Mouse (Mus musculus): ENCODE measurements around the gene Socs1. TPM values are rescaled to one million over a fixed set of nuclear protein-coding genes. Genes with fewer than 3 reads are reported as not detected.
A peak's percentile ranks its signal among the peaks of the same experiment; 100 is the strongest.

The Socs1 gene
- polyA plus RNA-seq, 1 experiment from 2014 or later, result 4.8 TPM

DNA sequence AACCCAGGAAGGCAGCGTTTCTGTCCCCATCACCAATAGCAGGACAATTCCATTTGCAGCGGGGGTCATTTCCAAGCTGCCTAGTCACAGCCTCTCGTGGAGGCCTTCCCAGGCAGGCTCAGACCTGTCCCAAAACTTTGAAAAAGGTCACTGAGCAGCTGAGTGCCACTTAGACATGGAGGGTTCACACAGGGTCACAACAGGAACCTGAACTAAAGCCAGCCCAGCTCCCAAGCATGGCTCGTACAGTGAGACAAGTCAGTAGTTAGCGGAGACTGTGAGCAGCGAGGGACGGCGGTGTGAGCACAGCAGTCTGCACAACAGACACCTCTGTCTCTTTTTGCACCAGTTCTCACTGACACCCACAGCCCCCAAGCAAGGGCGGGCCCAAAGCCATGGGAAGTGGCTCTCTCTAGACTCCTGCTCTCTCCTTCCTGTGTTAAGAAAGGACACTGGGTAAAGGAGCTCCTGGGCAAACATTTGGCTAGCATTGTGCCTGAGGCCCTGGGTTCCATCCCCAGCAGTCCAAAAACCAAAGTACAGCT, 45.4 kb downstream of the Socs1 start:
- Histone ChIP-seq H3K9me3 (replicated peaks; ENCODE audit: control insufficient read depth, low read length) (no peaks in the 10 kb centered on the region), H3K27me3 (ENCODE audit: control insufficient read depth, insufficient read depth, low read length) (no peaks in the 10 kb centered on the region), H3K9ac (ENCODE audit: low read depth, low read length) (0 out of 2 replicates have a peak overlapping the region, but pooled peaks have one; percentile 36), H3K4me1 (ENCODE audit: control insufficient read depth, insufficient read depth, low read length) (peaks cover 37% of the 10 kb centered on the region), H3K27ac (ENCODE audit: low read depth, low read length) (no peak overlapping the region), H3K4me2 (no peak overlapping the region), H3K36me3 (ENCODE audit: control insufficient read depth, insufficient read depth, low read length) (no peaks in the 10 kb centered on the region), H3K4me3 (ENCODE audit: low read depth, low read length) (no peak overlapping the region)
- no peak for ATAC-seq (replicated peaks; ENCODE audit: insufficient number of reproducible peaks, low FRiP score, low TSS enrichment)
- WGBS (ENCODE audit: insufficient replicate concordance), result 63% methylated on average over 9 of the region's 9 CpGs

DNA sequence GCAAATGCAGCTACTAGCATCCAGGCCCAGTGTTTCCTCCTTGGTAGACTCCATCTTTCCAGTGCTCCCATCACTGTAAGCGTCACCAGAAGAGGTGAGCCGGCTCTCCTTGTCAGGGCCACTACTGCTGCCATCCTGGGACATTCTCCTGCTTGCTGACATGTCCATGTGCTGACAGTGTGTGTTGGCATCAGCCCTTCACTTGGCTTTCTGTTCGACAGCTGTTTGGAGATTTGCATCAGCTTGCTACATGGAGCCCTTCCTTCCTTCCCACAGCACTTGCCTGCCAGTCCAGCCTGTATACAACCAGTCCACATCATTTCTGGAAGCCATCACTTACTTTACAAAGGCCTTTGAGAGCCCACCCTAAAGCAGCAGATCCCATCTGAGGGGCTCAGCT, 46.5 kb downstream of the Socs1 start:
- Histone ChIP-seq H3K4me2 (no peak overlapping the region), H3K9ac (ENCODE audit: low read depth, low read length) (no peak overlapping the region), H3K27me3 (ENCODE audit: control insufficient read depth, insufficient read depth, low read length) (no peaks in the 10 kb centered on the region), H3K4me3 (ENCODE audit: low read depth, low read length) (no peak overlapping the region), H3K4me1 (ENCODE audit: control insufficient read depth, insufficient read depth, low read length) (peaks cover 37% of the 10 kb centered on the region), H3K9me3 (replicated peaks; ENCODE audit: control insufficient read depth, low read length) (no peaks in the 10 kb centered on the region), H3K27ac (ENCODE audit: low read depth, low read length) (no peak overlapping the region), H3K36me3 (ENCODE audit: control insufficient read depth, insufficient read depth, low read length) (no peaks in the 10 kb centered on the region)
- ATAC-seq (replicated peaks; ENCODE audit: insufficient number of reproducible peaks, low FRiP score, low TSS enrichment), result no peak
- WGBS (ENCODE audit: insufficient replicate concordance), result 77% methylated on average over 3 of the region's 3 CpGs

DNA sequence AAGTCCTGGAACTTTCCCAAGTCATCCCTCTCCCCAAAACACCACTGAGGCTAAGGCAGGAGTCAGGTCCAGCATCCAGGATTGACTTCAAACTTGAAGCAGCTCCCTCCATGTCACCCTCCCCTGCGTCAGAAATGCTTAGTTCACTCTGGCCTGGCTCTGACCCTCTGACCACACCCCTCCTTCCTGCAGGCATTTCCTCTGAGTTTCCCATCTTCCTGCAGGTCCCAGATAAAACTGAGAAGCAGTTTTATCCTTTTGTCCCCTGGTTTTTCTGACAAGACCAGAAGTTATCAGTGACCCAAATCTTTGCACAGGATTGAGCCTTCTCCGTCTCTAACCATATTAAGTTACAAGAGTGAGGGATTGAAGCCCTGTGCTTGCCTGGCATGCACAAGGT, 47.8 kb downstream of the Socs1 start:
- 30% methylated on average over 2 of the region's 2 CpGs for WGBS (ENCODE audit: insufficient replicate concordance)
- no peaks in the 10 kb centered on the region for H3K27me3 ChIP-seq (ENCODE audit: control insufficient read depth, insufficient read depth, low read length)
- H3K27ac ChIP-seq (ENCODE audit: low read depth, low read length), result peak overlapping the region; percentile 63
- H3K4me1 ChIP-seq (ENCODE audit: control insufficient read depth, insufficient read depth, low read length), result peaks cover 37% of the 10 kb centered on the region
- H3K9me3 ChIP-seq (replicated peaks; ENCODE audit: control insufficient read depth, low read length), result no peaks in the 10 kb centered on the region
- H3K4me3 ChIP-seq (ENCODE audit: low read depth, low read length), result no peak overlapping the region
- H3K9ac ChIP-seq (ENCODE audit: low read depth, low read length), result no peak overlapping the region
- no peak for ATAC-seq (replicated peaks; ENCODE audit: insufficient number of reproducible peaks, low FRiP score, low TSS enrichment)
- no peaks in the 10 kb centered on the region for H3K36me3 ChIP-seq (ENCODE audit: control insufficient read depth, insufficient read depth, low read length)
- H3K4me2 ChIP-seq, result no peak overlapping the region

DNA sequence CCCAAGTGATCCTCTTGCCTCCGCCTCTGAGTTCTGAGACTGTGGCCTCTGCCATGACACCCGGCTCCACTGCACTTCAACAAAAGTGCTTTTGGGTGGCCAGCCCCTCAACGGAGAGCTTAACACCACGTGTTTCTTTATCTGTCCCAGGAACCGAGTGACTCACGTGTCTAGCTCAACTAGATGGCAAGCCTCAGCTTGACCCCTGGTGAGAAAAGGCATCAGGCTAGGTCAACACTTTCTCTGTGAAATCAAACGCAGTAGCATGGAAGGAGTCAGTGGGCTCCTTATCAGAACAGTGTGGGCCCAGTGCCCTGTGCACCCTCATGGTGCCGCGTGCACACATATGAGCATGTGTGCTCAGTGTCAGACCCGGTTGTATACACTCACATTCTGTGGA, 49.0 kb downstream of the Socs1 start:
- Histone ChIP-seq H3K4me2 (no peak overlapping the region), H3K9ac (ENCODE audit: low read depth, low read length) (no peak overlapping the region), H3K27ac (ENCODE audit: low read depth, low read length) (no peak overlapping the region), H3K4me3 (ENCODE audit: low read depth, low read length) (no peak overlapping the region), H3K9me3 (replicated peaks; ENCODE audit: control insufficient read depth, low read length) (no peaks in the 10 kb centered on the region), H3K27me3 (ENCODE audit: control insufficient read depth, insufficient read depth, low read length) (no peaks in the 10 kb centered on the region), H3K36me3 (ENCODE audit: control insufficient read depth, insufficient read depth, low read length) (no peaks in the 10 kb centered on the region), H3K4me1 (ENCODE audit: control insufficient read depth, insufficient read depth, low read length) (peaks cover 37% of the 10 kb centered on the region)
- no peak for ATAC-seq (replicated peaks; ENCODE audit: insufficient number of reproducible peaks, low FRiP score, low TSS enrichment)
- WGBS (ENCODE audit: insufficient replicate concordance), result 40% methylated on average over 10 of the region's 10 CpGs

DNA sequence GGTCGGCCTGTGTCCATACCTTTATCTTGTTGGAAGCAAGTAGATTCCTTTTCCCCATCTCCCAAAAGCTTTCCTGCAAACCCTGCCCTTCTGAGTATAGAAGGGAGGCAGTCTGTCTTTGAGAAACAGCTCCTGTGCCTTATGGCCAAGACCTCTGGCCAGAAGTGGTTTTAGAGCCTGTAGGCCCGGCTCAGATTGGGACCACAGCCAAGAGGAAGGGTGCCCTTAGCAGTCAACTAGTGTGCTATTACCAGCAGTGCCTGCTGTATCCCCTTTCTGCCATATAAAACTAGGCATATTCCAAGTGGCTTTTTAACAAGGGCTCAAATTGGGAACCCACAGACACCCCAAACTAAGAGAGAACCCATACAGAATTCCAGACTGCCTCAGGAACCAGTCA, 49.6 kb downstream of the Socs1 start:
- H3K27me3 ChIP-seq (ENCODE audit: control insufficient read depth, insufficient read depth, low read length), result no peaks in the 10 kb centered on the region
- peaks cover 37% of the 10 kb centered on the region for H3K4me1 ChIP-seq (ENCODE audit: control insufficient read depth, insufficient read depth, low read length)
- no peaks in the 10 kb centered on the region for H3K9me3 ChIP-seq (replicated peaks; ENCODE audit: control insufficient read depth, low read length)
- WGBS (ENCODE audit: insufficient replicate concordance), result 78% methylated on average over 2 of the region's 2 CpGs
- ATAC-seq (replicated peaks; ENCODE audit: insufficient number of reproducible peaks, low FRiP score, low TSS enrichment), result no peak
- H3K36me3 ChIP-seq (ENCODE audit: control insufficient read depth, insufficient read depth, low read length), result no peaks in the 10 kb centered on the region
- H3K4me3 ChIP-seq (ENCODE audit: low read depth, low read length), result no peak overlapping the region
- no peak overlapping the region for H3K9ac ChIP-seq (ENCODE audit: low read depth, low read length)
- H3K27ac ChIP-seq (ENCODE audit: low read depth, low read length), result no peak overlapping the region
- no peak overlapping the region for H3K4me2 ChIP-seq

DNA sequence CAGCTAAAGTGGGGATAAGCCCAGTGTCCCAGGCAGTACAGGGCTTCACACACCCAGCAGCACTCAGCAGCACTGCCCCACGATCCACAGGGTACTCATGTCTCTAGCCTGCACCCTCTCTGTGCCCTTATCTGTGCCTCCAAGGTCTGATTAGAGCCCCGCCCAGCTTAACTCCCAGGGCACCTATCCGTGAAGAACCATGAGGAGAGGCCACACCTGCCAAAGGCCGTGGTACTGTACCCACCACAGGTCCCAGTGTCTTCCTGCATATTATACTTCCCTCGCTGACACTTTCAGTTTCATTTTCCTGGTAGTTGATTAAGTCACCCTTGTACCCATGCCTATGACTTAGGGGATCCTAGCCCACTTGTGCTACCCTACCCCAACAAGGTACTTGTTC, 52.9 kb downstream of the Socs1 start:
- no peaks in the 10 kb centered on the region for H3K27me3 ChIP-seq (ENCODE audit: control insufficient read depth, insufficient read depth, low read length)
- H3K27ac ChIP-seq (ENCODE audit: low read depth, low read length), result no peak overlapping the region
- ATAC-seq (replicated peaks; ENCODE audit: insufficient number of reproducible peaks, low FRiP score, low TSS enrichment), result no peak
- no peak overlapping the region for H3K4me3 ChIP-seq (ENCODE audit: low read depth, low read length)
- H3K4me1 ChIP-seq (ENCODE audit: control insufficient read depth, insufficient read depth, low read length), result peaks cover 17% of the 10 kb centered on the region
- no peak overlapping the region for H3K9ac ChIP-seq (ENCODE audit: low read depth, low read length)
- 68% methylated on average over 5 of the region's 5 CpGs for WGBS (ENCODE audit: insufficient replicate concordance)
- H3K36me3 ChIP-seq (ENCODE audit: control insufficient read depth, insufficient read depth, low read length), result no peaks in the 10 kb centered on the region
- H3K9me3 ChIP-seq (replicated peaks; ENCODE audit: control insufficient read depth, low read length), result no peaks in the 10 kb centered on the region
- no peak overlapping the region for H3K4me2 ChIP-seq

Other genes starting within 250 kb of the Socs1 start
- 14.3 and 16.3 TPM in 2 replicates for gene Dexi, start 242.5 kb downstream of the Socs1 start, polyA plus RNA-seq (2014; fragmentation: Nextera tagmentation; extraction: Ambion mirVana)
- gene Clec16a, start 240.2 kb downstream of the Socs1 start, polyA plus RNA-seq (2014; fragmentation: Nextera tagmentation; extraction: Ambion mirVana), result 28.8 and 39.1 TPM in 2 replicates
- gene Tnp2, start 3.1 kb upstream of the Socs1 start, polyA plus RNA-seq (2014; fragmentation: Nextera tagmentation; extraction: Ambion mirVana), result not detected in 2 replicates
- gene Prm3, start 5.4 kb upstream of the Socs1 start, polyA plus RNA-seq (2014; fragmentation: Nextera tagmentation; extraction: Ambion mirVana), result not detected in 2 replicates
- not detected in 2 replicates for gene Prm2, start 10.6 kb upstream of the Socs1 start, polyA plus RNA-seq (2014; fragmentation: Nextera tagmentation; extraction: Ambion mirVana)
- gene Prm1, start 20.3 kb upstream of the Socs1 start, polyA plus RNA-seq (2014; fragmentation: Nextera tagmentation; extraction: Ambion mirVana), result not detected in 2 replicates
- gene Gm11172, start 27.4 kb upstream of the Socs1 start, polyA plus RNA-seq (2014; fragmentation: Nextera tagmentation; extraction: Ambion mirVana), result not detected in 2 replicates
- 2.7 and 2.9 TPM in 2 replicates for gene Rmi2, start 49.5 kb upstream of the Socs1 start, polyA plus RNA-seq (2014; fragmentation: Nextera tagmentation; extraction: Ambion mirVana)